Mouse (Mus musculus) liver, adult 2 months (tissue): ENCODE results near the gene Mstn.

Experiments used
- CTCF ChIP-seq: fragments of 200-500 bp; IDR thresholded peaks from 2 replicates; pipeline ENCODE4 v1.5.1; 2011; ENCODE audit warnings: low read depth, low read length, control low read depth
- POLR2A ChIP-seq: fragments of 200-500 bp; IDR thresholded peaks from 2 replicates; pipeline ENCODE4 v1.6.1; 2011; ENCODE audit warnings: low read length, control low read depth; ENCODE audit not compliant: insufficient read depth; ENCODE audit errors: extremely low read depth

DNA sequence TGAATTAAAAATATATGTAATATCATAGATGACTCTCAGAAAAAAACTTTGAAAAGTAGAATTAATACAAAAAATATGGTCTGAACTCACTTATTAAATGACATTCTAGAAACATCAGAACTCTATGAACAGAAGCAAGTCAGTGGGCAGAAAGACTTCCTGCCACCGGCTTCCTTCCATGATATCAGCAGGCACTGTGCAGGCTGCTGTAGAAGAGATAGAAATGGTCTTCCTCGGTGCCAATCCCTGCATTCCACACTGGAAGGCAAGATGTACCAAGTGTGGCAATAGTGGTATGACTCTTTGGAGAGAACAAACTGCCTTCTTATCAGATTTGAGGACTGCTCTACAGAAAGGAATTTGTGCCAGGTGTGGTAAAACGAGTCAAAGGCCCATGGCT lies 19.2 kb downstream of the Mstn start:
- TF ChIP-seq CTCF (no peak), POLR2A (no peak)
